Mouse (Mus musculus) layer of hippocampus, postnatal 10 days (tissue): ENCODE measurements at regions not wholly inside any gene's neighbourhood (a gene's known extent, or its start where the extent isn't known, plus 50 kb on each side); places are given as distances from the start of the nearest gene placed in this dataset.

ENCODE experiments used
- DNase-seq, 2 experiments: peaks; one replicate each; pipeline ENCODE4 v3.0.0; 2021; ENCODE audit warnings: low spot score in 2 of 2

DNA sequence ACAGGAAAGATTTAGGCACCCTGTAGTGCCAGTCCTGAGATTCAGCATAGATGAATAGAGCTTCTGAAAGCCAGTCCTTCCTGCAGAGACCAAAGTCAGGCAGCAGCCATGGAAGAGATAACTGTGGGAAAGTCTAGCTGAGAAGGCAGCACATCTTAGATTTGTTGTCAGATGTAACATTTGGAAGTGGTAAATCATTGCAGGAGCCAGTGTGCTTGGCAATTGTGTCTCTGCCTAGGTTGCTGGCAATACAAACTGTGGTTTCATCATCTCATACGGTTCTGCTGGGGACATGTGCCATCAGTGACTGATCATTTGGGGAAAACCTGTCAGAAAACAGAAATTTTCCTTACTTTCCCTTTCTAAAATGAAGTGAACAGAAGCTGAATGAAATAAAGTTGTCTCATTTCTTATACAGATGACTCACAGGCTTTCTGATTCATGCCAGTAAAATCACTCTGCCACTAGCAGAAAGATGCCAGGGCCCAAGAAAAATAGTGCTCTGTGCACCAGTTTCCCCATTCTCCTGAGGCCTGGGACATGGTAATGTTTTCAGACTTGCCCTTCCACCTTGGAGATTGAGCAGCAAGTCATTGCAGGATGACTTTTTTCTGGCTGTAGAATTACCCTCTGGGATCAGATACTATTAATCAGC lies 411.3 kb downstream of the Adcyap1 start:
- DNase-seq = peak; percentile 17 to 32
